Mouse (Mus musculus) myocyte (in vitro differentiated cells): ENCODE measurements at regions not wholly inside any gene's neighbourhood (a gene's known extent, or its start where the extent isn't known, plus 50 kb on each side); places are given as distances from the start of the nearest gene placed in this dataset.

ENCODE experiments used
- H3K27me3 ChIP-seq: one replicate; pipeline ENCODE4 v1.6.1; 2011; ENCODE audit not compliant: control insufficient read depth, insufficient read depth, insufficient read length
- H3K36me3 ChIP-seq: one replicate; pipeline ENCODE4 v1.6.1; 2011; ENCODE audit not compliant: control insufficient read depth, insufficient read depth
- H3K4me2 ChIP-seq: one replicate; pipeline ENCODE4 v1.6.1; 2011; ENCODE audit warnings: low read depth, control low read depth
- H3K4me3 ChIP-seq: one replicate; pipeline ENCODE4 v1.5.1; 2011; ENCODE audit warnings: mild to moderate bottlenecking, control low read depth, moderate library complexity
- H3K79me2 ChIP-seq: one replicate; pipeline ENCODE4 v1.6.1; 2011; ENCODE audit not compliant: control insufficient read depth, insufficient read depth
- H3ac ChIP-seq: one replicate; pipeline ENCODE4 v1.6.1; 2011; ENCODE audit not compliant: control insufficient read depth, insufficient read length
- CEBPB ChIP-seq: IDR thresholded peaks from 2 replicates; pipeline ENCODE4 v1.6.1; 2011; ENCODE audit warnings: mild to moderate bottlenecking, moderate library complexity; ENCODE audit not compliant: poor library complexity, insufficient read depth, severe bottlenecking
- E2F4 ChIP-seq: IDR thresholded peaks from one replicate; pipeline ENCODE4 v1.6.1; 2011; ENCODE audit warnings: mild to moderate bottlenecking, control low read depth, moderate library complexity; ENCODE audit not compliant: insufficient read depth
- MAX ChIP-seq: IDR thresholded peaks from one replicate; pipeline ENCODE4 v1.6.1; 2011; ENCODE audit warnings: low read depth, mild to moderate bottlenecking, control low read depth
- MYOD1 ChIP-seq, 3 experiments: IDR thresholded peaks; one replicate each; pipeline ENCODE4 v1.6.1; 2011; ENCODE audit warnings: control low read depth in 2 of 3, low read depth in 2 of 3, mild to moderate bottlenecking in 2 of 3, moderate library complexity in 1 of 3; ENCODE audit not compliant: insufficient read length in 2 of 3, control insufficient read depth in 1 of 3
- MYOG ChIP-seq, 3 experiments: IDR thresholded peaks; one replicate each; pipeline ENCODE4 v1.6.1; 2011; ENCODE audit warnings: control low read depth in 2 of 3, low read depth in 2 of 3, mild to moderate bottlenecking in 2 of 3; ENCODE audit not compliant: insufficient read length in 2 of 3, control insufficient read depth in 1 of 3, insufficient read depth in 1 of 3
- POLR2A ChIP-seq: IDR thresholded peaks from one replicate; pipeline ENCODE4 v1.6.1; 2011; ENCODE audit warnings: low read depth, mild to moderate bottlenecking, control low read depth, moderate library complexity; ENCODE audit not compliant: insufficient read length
- POLR2AphosphoS2 ChIP-seq: IDR thresholded peaks from one replicate; pipeline ENCODE4 v1.6.1; 2011; ENCODE audit warnings: low read depth, control low read depth; ENCODE audit not compliant: insufficient read length
- REST ChIP-seq: IDR thresholded peaks from one replicate; pipeline ENCODE4 v1.6.1; 2011; ENCODE audit warnings: mild to moderate bottlenecking, control low read depth, moderate library complexity; ENCODE audit not compliant: insufficient read depth, insufficient read length
- SRF ChIP-seq: IDR thresholded peaks from one replicate; pipeline ENCODE4 v1.6.1; 2011; ENCODE audit warnings: low read depth; ENCODE audit not compliant: control insufficient read depth, insufficient read length
- TCF12 ChIP-seq: IDR thresholded peaks from one replicate; pipeline ENCODE4 v1.6.1; 2011; ENCODE audit warnings: mild to moderate bottlenecking, control low read depth; ENCODE audit not compliant: poor library complexity, insufficient read depth, severe bottlenecking
- TCF3 ChIP-seq: IDR thresholded peaks from one replicate; pipeline ENCODE4 v1.6.1; 2011; ENCODE audit warnings: low read depth, control low read depth; ENCODE audit not compliant: insufficient read length
- USF1 ChIP-seq: IDR thresholded peaks from one replicate; pipeline ENCODE4 v1.6.1; 2011; ENCODE audit warnings: low read depth, mild to moderate bottlenecking, control low read depth, moderate library complexity

DNA sequence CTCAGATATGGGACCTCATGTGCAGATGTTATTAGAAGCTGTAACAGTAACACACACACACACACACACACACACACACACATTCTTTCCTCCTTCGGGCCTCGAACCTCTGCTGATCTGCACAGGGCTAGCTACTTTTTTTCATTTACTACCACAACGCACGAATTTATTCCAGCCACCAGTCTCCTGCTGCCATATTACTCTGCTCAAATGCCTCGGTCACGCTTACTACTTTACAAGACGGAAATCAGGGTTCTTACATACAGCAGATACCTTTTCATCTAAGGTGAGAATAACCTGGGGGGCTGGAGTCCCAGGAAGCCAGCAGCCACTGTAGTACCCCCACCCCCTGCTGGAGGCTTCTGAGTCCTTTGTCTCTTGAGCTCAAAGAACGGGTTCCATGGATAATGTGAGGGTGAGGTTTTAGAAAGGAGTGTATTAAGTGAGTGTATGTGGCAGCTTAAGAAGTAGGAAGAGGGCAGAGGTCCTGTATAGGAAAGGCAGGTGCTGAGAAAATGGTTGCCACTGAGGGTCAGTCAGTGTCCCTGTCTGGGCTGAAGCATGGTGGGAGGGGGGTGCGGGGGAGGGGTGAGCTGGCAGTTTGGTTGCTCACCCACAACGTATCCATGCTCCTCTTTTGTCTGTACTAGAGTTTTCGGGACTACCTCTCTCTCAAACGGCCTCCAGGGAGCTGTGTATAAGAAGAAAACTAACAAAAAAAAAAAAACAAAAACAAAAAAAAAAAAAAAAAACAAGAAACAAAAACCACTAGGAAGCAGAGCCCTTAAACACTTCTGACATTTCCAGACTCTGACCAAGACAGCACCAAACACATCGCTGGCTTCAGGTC lies 56.3 kb upstream of the Cpm start:
- Histone ChIP-seq H3K79me2 (no peaks in the 10 kb centered on the region), H3K36me3 (no peaks in the 10 kb centered on the region), H3ac (no peak overlapping the region), H3K27me3 (no peaks in the 10 kb centered on the region), H3K4me2 (no peak overlapping the region), H3K4me3 (no peak overlapping the region)
- TF ChIP-seq E2F4 (no peak), SRF (no peak), MYOG (IDR thresholded peaks at IDR 0.05; ENCODE audit: control insufficient read depth in 1 of 3, insufficient read depth in 1 of 3, insufficient read length in 2 of 3, low read depth in 2 of 3) (no peak)

- Histone ChIP-seq H3K79me2 (no peaks in the 10 kb centered on the region), H3K4me3 (no peak overlapping the region), H3K36me3 (no peaks in the 10 kb centered on the region), H3K4me2 (peak overlapping the region; percentile 77), H3ac (no peak overlapping the region), H3K27me3 (no peaks in the 10 kb centered on the region)
- TF ChIP-seq CEBPB = no peak
- TF ChIP-seq USF1 = no peak
- no peak for TF ChIP-seq MAX
- TF ChIP-seq MYOD1 (IDR thresholded peaks at IDR 0.05; ENCODE audit: control insufficient read depth in 1 of 3, insufficient read length in 2 of 3, low read depth in 2 of 3) = no peak
- TF ChIP-seq REST = no peak
- no peak for TF ChIP-seq SRF
- TF ChIP-seq POLR2A = no peak
Measured at GRCm38 (mm10) chr10:117571891-117572573, 57.3 kb upstream of the Cpm start.

- Histone ChIP-seq H3ac (no peak overlapping the region), H3K4me2 (peak overlapping the region; percentile 77), H3K79me2 (no peaks in the 10 kb centered on the region), H3K36me3 (no peaks in the 10 kb centered on the region), H3K4me3 (no peak overlapping the region), H3K27me3 (no peaks in the 10 kb centered on the region)
- no peak for TF ChIP-seq POLR2A
- TF ChIP-seq CEBPB = no peak
- TF ChIP-seq REST = no peak
- TF ChIP-seq TCF3 = no peak
- peak in 1 of 3 experiments; percentile 10 for TF ChIP-seq MYOG (IDR thresholded peaks at IDR 0.05; ENCODE audit: control insufficient read depth in 1 of 3, insufficient read depth in 1 of 3, insufficient read length in 2 of 3, low read depth in 2 of 3)
- no peak for TF ChIP-seq MAX
- no peak for TF ChIP-seq E2F4
- TF ChIP-seq USF1 = no peak
- no peak for TF ChIP-seq POLR2AphosphoS2
- no peak for TF ChIP-seq SRF
- TF ChIP-seq MYOD1 (IDR thresholded peaks at IDR 0.05; ENCODE audit: control insufficient read depth in 1 of 3, insufficient read length in 2 of 3, low read depth in 2 of 3) = peak; percentile 34 to 88 (median 82)
- peak; percentile 15 for TF ChIP-seq TCF12
Measured at GRCm38 (mm10) chr10:117570971-117571861, 58.1 kb upstream of the Cpm start.

- no peak overlapping the region for H3K4me3 ChIP-seq
- no peak overlapping the region for H3K4me2 ChIP-seq
- no peaks in the 10 kb centered on the region for H3K36me3 ChIP-seq
- no peaks in the 10 kb centered on the region for H3K79me2 ChIP-seq
- no peak for TF ChIP-seq USF1
- TF ChIP-seq REST = no peak
- TF ChIP-seq CEBPB = no peak
- no peak for TF ChIP-seq POLR2A
- H3ac ChIP-seq = no peak overlapping the region
- no peaks in the 10 kb centered on the region for H3K27me3 ChIP-seq
Measured at GRCm38 (mm10) chr10:117570091-117570970, 59.0 kb upstream of the Cpm start.
